Mouse (Mus musculus) left cerebral cortex, adult 6 months (tissue): ENCODE measurements around the gene Olfr1141. TPM values are rescaled to one million over a fixed set of nuclear protein-coding genes. Genes with fewer than 3 reads are reported as not detected.

Source experiments
- long read RNA-seq, 2 experiments: library from polyadenylated mRNA; unstranded; transcript quantifications; one replicate each; pipeline ENCODE4 v2.0.0; 2019 to 2020
- polyA plus RNA-seq: library from polyadenylated mRNA; unstranded; fragments of <200 nt; fragmentation: Nextera tagmentation; gene quantifications from 2 replicates; pipeline ENCODE4 v1.2.3, GENCODE M21; 2021

Gene Olfr1141
- polyA plus RNA-seq = not detected in 2 replicates
- long read RNA-seq, experiment 1 = 0 reads
- long read RNA-seq, experiment 2 = 0 reads

GRCm38 (mm10) chr2:87753891-87754290, at the start of gene Olfr1141:
Gene Olfr1141, minus strand, starts transcription at chr2:87753991.

GRCm38 (mm10) chr2:87800292-87800691, 46.5 kb upstream of the Olfr1141 start, which contains the start of gene Olfr1143:
Gene Olfr1143, plus strand, starts transcription at chr2:87800592.

GRCm38 (mm10) chr2:87779183-87779582, 25.4 kb upstream of the Olfr1141 start, which contains the start of gene Olfr152:
Gene Olfr152, plus strand, starts transcription at chr2:87779483.

GRCm38 (mm10) chr2:87743452-87743851, 10.3 kb downstream of the Olfr1141 start, which contains the start of gene Olfr1140:
Gene Olfr1140, plus strand, starts transcription at chr2:87743752.

GRCm38 (mm10) chr2:87739878-87740277, 13.9 kb downstream of the Olfr1141 start, which contains the start of gene Olfr1138:
Gene Olfr1138, minus strand, starts transcription at chr2:87739978.

GRCm38 (mm10) chr2:87713079-87713478, 40.7 kb downstream of the Olfr1141 start, which contains the start of gene Olfr1137:
Gene Olfr1137, minus strand, starts transcription at chr2:87713179.

Other genes with a start within 250 kb of the Olfr1141 start
- not detected in 2 replicates for gene Pramel6, start 247.4 kb downstream of the Olfr1141 start, polyA plus RNA-seq
- gene Olfr153, start 222.2 kb downstream of the Olfr1141 start, polyA plus RNA-seq = not detected in 2 replicates
- not detected in 2 replicates for gene Olfr1128, start 208.4 kb downstream of the Olfr1141 start, polyA plus RNA-seq
- not detected in 2 replicates for gene Olfr1129, start 180.1 kb downstream of the Olfr1141 start, polyA plus RNA-seq
- not detected in 2 replicates for gene Olfr1130, start 147.8 kb downstream of the Olfr1141 start, polyA plus RNA-seq
- gene Olfr1131, start 126.9 kb downstream of the Olfr1141 start, polyA plus RNA-seq = not detected in 2 replicates
- gene Olfr1132, start 116.5 kb downstream of the Olfr1141 start, polyA plus RNA-seq = not detected in 2 replicates
- not detected in 2 replicates for gene Olfr1133, start 106.6 kb downstream of the Olfr1141 start, polyA plus RNA-seq
- gene Olfr1134, start 95.5 kb downstream of the Olfr1141 start, polyA plus RNA-seq = not detected in 2 replicates
- gene Olfr1135, start 80.3 kb downstream of the Olfr1141 start, polyA plus RNA-seq = not detected in 2 replicates
- gene Olfr1136, start 60.0 kb downstream of the Olfr1141 start, polyA plus RNA-seq = not detected in 2 replicates
- gene Olfr1137, start 40.8 kb downstream of the Olfr1141 start, polyA plus RNA-seq = not detected in 2 replicates
- not detected in 2 replicates for gene Olfr1138, start 14.0 kb downstream of the Olfr1141 start, polyA plus RNA-seq
- gene Olfr1140, start 10.2 kb downstream of the Olfr1141 start, polyA plus RNA-seq = not detected in 2 replicates
- gene Olfr152, start 25.5 kb upstream of the Olfr1141 start, polyA plus RNA-seq = not detected in 2 replicates
- gene Olfr1143, start 46.6 kb upstream of the Olfr1141 start, polyA plus RNA-seq = not detected in 2 replicates
- not detected in 2 replicates for gene Olfr1145, start 55.8 kb upstream of the Olfr1141 start, polyA plus RNA-seq
- gene Olfr1148, start 76.5 kb upstream of the Olfr1141 start, polyA plus RNA-seq = not detected in 2 replicates
- gene Olfr1150-ps1, start 90.0 kb upstream of the Olfr1141 start, polyA plus RNA-seq = not detected in 2 replicates
- gene Olfr1151, start 101.9 kb upstream of the Olfr1141 start, polyA plus RNA-seq = not detected in 2 replicates
- gene Olfr1152, start 112.5 kb upstream of the Olfr1141 start, polyA plus RNA-seq = not detected in 2 replicates
- not detected in 2 replicates for gene Olfr1153, start 141.0 kb upstream of the Olfr1141 start, polyA plus RNA-seq
- not detected in 2 replicates for gene Olfr1154, start 151.2 kb upstream of the Olfr1141 start, polyA plus RNA-seq
- not detected in 2 replicates for gene Olfr1155, start 191.1 kb upstream of the Olfr1141 start, polyA plus RNA-seq
- not detected in 2 replicates for gene Olfr1156, start 199.1 kb upstream of the Olfr1141 start, polyA plus RNA-seq
- not detected in 2 replicates for gene Olfr1157, start 214.3 kb upstream of the Olfr1141 start, polyA plus RNA-seq
- gene Olfr74, start 220.7 kb upstream of the Olfr1141 start, polyA plus RNA-seq = not detected in 2 replicates
- not detected in 2 replicates for gene Olfr1158, start 236.1 kb upstream of the Olfr1141 start, polyA plus RNA-seq